Mouse (Mus musculus) embryonic facial prominence, embryonic 13.5 days (tissue): ENCODE results near the gene Rsl1d1. TPM values are rescaled to one million over a fixed set of nuclear protein-coding genes. Genes with fewer than 3 reads are reported as not detected.
A peak's percentile ranks its signal among the peaks of the same experiment; 100 is the strongest.

Experiments used
- ATAC-seq: fragments of 200-750 bp; cut with Nextera tagmentation; 2 replicates; pipeline ENCODE4 v1.8.0; 2017; ENCODE audit warnings: low read depth; ENCODE audit not compliant: insufficient number of reproducible peaks, insufficient read depth, low FRiP score, low TSS enrichment
- H3K27ac ChIP-seq: fragments of 300-500 bp; sonication (generic); 2 replicates; pipeline ENCODE4 v1.5.1; 2015; ENCODE audit warnings: moderate library complexity, mild to moderate bottlenecking, inconsistent platforms
- H3K27me3 ChIP-seq: fragments of 300-500 bp; sonication (generic); 2 replicates; pipeline ENCODE4 v1.6.1; 2015; ENCODE audit warnings: mild to moderate bottlenecking, inconsistent platforms
- H3K36me3 ChIP-seq: fragments of 300-500 bp; sonication (generic); 2 replicates; pipeline ENCODE4 v1.6.1; 2015; ENCODE audit warnings: mild to moderate bottlenecking, inconsistent platforms
- H3K4me1 ChIP-seq: fragments of 300-500 bp; sonication (generic); 2 replicates; pipeline ENCODE4 v1.6.1; 2015; ENCODE audit warnings: inconsistent platforms
- H3K4me2 ChIP-seq: fragments of 300-500 bp; sonication (generic); 2 replicates; pipeline ENCODE4 v1.6.1; 2015; ENCODE audit warnings: moderate library complexity, mild to moderate bottlenecking, inconsistent platforms
- H3K4me3 ChIP-seq: fragments of 300-500 bp; sonication (generic); 2 replicates; pipeline ENCODE4 v1.5.1; 2015; ENCODE audit warnings: mild to moderate bottlenecking, inconsistent platforms
- H3K9ac ChIP-seq: fragments of 300-500 bp; sonication (generic); 2 replicates; pipeline ENCODE4 v1.6.1; 2015; ENCODE audit warnings: mild to moderate bottlenecking, inconsistent platforms
- H3K9me3 ChIP-seq: fragments of 300-500 bp; sonication (generic); 2 replicates; pipeline ENCODE4 v1.6.1; 2016; ENCODE audit warnings: inconsistent platforms
- WGBS: fragments of 180-500 bp; shearing (Covaris S2); methylation state at CpG from one replicate; pipeline ENCODE4 v1.1.7; 2015; ENCODE audit warnings: mixed read lengths; 5-methylcytosine and 5-hydroxymethylcytosine counted together
- polyA plus RNA-seq: library from polyadenylated mRNA; unstranded; fragments of >200 nt; fragmentation: Nextera tagmentation; extraction: Ambion mirVana; gene quantifications from 2 replicates; pipeline ENCODE4 v1.2.1, GENCODE M21; 2015

The Rsl1d1 gene
- 199 and 218 TPM in 2 replicates for polyA plus RNA-seq

DNA sequence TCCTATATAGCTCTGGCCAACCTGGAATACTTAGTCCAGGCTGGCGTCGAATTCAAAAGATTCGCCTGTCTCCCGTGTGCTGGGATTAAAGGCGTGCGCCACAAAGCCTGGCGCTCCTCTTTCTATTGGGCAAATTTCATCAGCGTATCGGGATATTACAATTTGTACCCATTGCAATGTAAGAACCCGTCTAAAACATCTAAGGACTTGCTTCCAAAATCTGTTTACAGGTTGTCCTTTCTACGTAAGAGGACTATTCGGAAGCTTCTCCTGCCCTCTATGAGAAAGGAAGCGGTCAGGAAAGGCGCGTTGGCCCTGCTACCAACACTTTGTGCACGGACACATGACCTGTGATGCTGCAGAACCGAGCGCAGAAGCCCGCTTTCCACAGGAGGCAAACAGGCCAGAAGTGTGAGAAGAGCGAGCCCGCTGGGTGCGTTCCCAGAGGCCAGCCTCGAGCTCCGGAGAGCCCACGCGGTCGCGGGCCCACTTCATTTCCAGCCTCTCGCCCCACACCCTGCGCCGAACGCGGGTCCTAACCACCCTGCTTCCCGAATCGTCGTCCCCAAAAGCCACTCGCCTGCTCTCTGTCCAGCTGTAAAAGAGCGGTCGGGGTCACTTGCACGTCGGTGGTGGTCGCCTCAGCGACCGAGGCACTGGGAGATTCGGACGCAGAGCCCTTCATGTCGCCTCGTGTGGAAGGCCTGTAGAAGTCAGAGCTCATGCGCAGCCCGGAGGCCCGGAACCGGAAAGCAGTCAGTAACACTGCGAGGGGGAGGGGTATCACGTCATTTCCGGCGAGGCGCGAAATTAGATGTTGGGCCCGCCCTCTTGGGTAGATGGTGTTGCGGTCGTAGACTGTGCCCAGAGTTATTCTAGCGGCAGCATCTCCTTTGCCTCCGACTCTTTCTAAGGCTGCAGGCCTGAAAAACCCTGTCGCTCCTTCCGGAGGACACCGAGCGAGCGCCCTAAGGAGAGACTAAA is at the start of gene Rsl1d1:
TSS of gene Rsl1d1 (minus strand) at position 761 of the 984 bp plus-strand sequence.
- no peaks in the 10 kb centered on the region for H3K9me3 ChIP-seq
- peaks cover 53% of the 10 kb centered on the region for H3K36me3 ChIP-seq
- H3K9ac ChIP-seq: peak within 1 kb of the TSS; percentile 94
- H3K27ac ChIP-seq: peak within 1 kb of the TSS; percentile 83
- WGBS: under 1% methylated on average over 68 of the region's 68 CpGs
- H3K27me3 ChIP-seq: no peaks in the 10 kb centered on the region
- peak within 1 kb of the TSS; percentile 90 for H3K4me2 ChIP-seq
- ATAC-seq: peak; percentile 96
- peak within 1 kb of the TSS; percentile 94 for H3K4me3 ChIP-seq
- H3K4me1 ChIP-seq: peaks cover 26% of the 10 kb centered on the region

GRCm38 (mm10) chr16:11247791-11248190 is 44.7 kb upstream of the Rsl1d1 start:
- 82% methylated on average over 2 of the region's 2 CpGs for WGBS
- Histone ChIP-seq H3K4me3 (no peak overlapping the region), H3K27ac (no peak overlapping the region), H3K9me3 (no peaks in the 10 kb centered on the region), H3K4me1 (peaks cover 21% of the 10 kb centered on the region), H3K36me3 (no peaks in the 10 kb centered on the region), H3K4me2 (no peak overlapping the region), H3K27me3 (no peaks in the 10 kb centered on the region), H3K9ac (no peak overlapping the region)
- ATAC-seq: no peak

GRCm38 (mm10) chr16:11245767-11246166 is 42.6 kb upstream of the Rsl1d1 start:
- 0 out of 2 replicates have a peak, but pooled peaks cover 5% of the 10 kb centered on the region for H3K4me1 ChIP-seq
- no peak overlapping the region for H3K9ac ChIP-seq
- H3K4me2 ChIP-seq: no peak overlapping the region
- H3K36me3 ChIP-seq: no peaks in the 10 kb centered on the region
- H3K27me3 ChIP-seq: no peaks in the 10 kb centered on the region
- no peak overlapping the region for H3K27ac ChIP-seq
- H3K4me3 ChIP-seq: no peak overlapping the region
- H3K9me3 ChIP-seq: no peaks in the 10 kb centered on the region
- 80% methylated on average over 9 of the region's 9 CpGs for WGBS
- no peak for ATAC-seq

DNA sequence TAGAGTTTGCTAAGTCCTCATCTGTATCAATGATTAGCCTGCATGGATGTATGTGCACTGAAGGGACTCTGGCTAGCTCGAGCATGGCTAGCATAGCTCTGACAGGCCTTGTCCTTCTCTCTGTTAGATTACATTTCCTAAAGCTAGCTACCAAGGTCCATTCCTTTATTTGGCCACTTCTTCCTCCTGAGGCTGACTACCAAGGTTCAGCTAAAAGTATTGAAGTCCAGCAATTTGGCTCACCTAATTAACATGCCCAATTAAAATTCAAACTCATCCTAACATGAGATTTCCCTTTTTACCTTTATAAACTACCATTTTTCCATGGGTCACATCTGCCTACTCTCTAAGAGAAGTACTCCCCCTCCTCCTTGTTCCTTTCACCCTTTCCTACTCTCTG is 39.3 kb upstream of the Rsl1d1 start:
- Histone ChIP-seq H3K4me1 (no peaks in the 10 kb centered on the region), H3K9ac (no peak overlapping the region), H3K4me3 (no peak overlapping the region), H3K4me2 (no peak overlapping the region), H3K27ac (no peak overlapping the region), H3K27me3 (no peaks in the 10 kb centered on the region), H3K36me3 (peaks cover 13% of the 10 kb centered on the region), H3K9me3 (no peaks in the 10 kb centered on the region)
- no peak for ATAC-seq
- 86% methylated on average over 1 of the region's 1 CpGs for WGBS

DNA sequence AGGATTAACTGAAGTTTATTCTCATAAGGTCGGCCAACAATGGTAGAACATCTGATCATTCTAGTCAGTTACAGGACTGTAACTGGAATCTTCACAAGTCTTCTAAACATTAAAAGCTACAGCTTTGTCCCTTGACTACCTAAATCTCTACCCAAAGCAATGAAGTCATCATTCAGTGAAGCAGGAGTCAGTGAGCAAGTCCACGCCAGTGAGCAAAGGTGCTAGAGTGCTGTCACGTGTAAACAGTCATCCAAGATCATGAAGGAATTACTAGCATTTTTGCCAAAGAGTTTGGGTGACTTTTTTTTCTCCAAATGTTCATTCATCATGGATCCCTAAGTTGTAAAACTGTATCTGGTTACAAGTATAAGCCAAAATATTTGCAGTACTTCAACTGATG is 14.7 kb upstream of the Rsl1d1 start:
- peaks cover 80% of the 10 kb centered on the region for H3K36me3 ChIP-seq
- H3K4me1 ChIP-seq: no peaks in the 10 kb centered on the region
- H3K27ac ChIP-seq: no peak overlapping the region
- H3K4me3 ChIP-seq: no peak overlapping the region
- H3K9me3 ChIP-seq: no peaks in the 10 kb centered on the region
- H3K9ac ChIP-seq: no peak overlapping the region
- WGBS: 79% methylated on average over 3 of the region's 3 CpGs
- no peaks in the 10 kb centered on the region for H3K27me3 ChIP-seq
- no peak for ATAC-seq
- no peak overlapping the region for H3K4me2 ChIP-seq

DNA sequence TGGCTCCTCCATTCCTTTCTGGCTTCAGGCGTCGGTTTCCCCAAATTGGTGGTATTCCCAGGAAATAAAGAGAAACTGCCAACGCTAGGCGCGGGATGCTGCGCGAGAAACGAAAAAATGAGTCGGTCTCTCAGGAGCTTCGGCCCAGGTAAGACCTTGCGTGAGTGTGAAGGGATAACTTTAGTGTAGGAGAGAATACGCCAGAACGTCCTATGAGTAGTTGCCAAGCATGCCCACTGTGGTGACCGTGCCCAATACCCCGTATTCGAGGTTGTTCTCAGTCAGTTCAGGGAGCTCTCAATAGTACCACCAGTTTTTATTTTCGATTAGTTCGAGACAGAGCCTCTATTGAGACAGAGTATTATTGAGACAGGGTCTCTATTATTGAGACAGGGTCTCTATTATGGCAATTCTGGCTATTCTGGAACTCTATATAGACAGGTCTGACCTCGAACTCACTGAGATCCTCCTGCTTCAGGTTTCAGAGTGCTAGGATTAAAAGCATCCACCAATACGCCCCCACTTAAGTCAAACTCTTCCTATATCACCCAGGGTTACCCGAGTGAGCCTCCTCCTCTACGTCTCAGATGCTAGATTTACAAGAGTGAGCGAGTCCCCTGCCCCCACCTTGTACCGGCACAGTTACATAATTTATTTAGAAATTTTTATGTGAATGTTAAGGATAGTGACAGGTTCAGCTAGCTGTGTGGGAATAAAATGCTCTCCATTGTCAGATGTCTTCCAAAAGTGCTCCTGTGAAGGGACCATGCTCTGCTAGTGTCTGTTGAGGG is 664 bp upstream of the Rsl1d1 start:
- ATAC-seq: no peak
- H3K9me3 ChIP-seq: no peaks in the 10 kb centered on the region
- 6% methylated on average over 24 of the region's 24 CpGs for WGBS
- peak overlapping the region; percentile 94 for H3K9ac ChIP-seq
- peaks cover 22% of the 10 kb centered on the region for H3K4me1 ChIP-seq
- H3K36me3 ChIP-seq: peaks cover 51% of the 10 kb centered on the region
- peak overlapping the region; percentile 90 for H3K4me2 ChIP-seq
- peak overlapping the region; percentile 83 for H3K27ac ChIP-seq
- peak overlapping the region; percentile 94 for H3K4me3 ChIP-seq
- H3K27me3 ChIP-seq: no peaks in the 10 kb centered on the region

- H3K9ac ChIP-seq: peak overlapping the region; percentile 94; the same call in 1 of the 2 replicates
- peak overlapping the region; percentile 94 for H3K4me3 ChIP-seq
- H3K9me3 ChIP-seq: no peaks in the 10 kb centered on the region
- WGBS: 64% methylated on average over 6 of the region's 6 CpGs
- no peak for ATAC-seq
- H3K27ac ChIP-seq: no peak overlapping the region
- H3K4me2 ChIP-seq: peak overlapping the region; percentile 90
- peaks cover 26% of the 10 kb centered on the region for H3K4me1 ChIP-seq
- H3K27me3 ChIP-seq: no peaks in the 10 kb centered on the region
- peaks cover 54% of the 10 kb centered on the region for H3K36me3 ChIP-seq
Measured at GRCm38 (mm10) chr16:11201740-11202394, 1.3 kb downstream of the Rsl1d1 start.

DNA sequence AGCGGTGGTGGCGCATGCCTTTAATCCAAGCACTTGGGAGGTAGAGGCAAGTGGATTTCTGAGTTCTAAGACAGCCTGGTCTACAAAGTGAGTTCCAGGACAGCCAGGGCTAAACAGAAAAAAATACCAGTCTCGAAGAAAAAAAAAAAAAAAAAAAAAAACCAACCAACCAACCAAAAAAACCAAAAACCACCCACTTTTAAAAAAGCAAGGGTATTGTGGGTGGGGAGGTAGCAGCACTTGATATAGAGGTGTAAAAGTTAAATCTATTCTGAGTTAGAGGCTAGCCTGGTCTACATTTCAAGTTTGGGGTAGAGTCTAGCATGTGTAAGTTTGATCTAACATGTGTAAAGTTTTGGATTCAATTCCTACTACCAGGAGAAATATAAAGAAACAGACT is 2.9 kb downstream of the Rsl1d1 start:
- Histone ChIP-seq H3K27ac (no peak overlapping the region), H3K4me2 (no peak overlapping the region), H3K27me3 (no peaks in the 10 kb centered on the region), H3K4me1 (peaks cover 26% of the 10 kb centered on the region), H3K36me3 (peaks cover 64% of the 10 kb centered on the region), H3K4me3 (no peak overlapping the region), H3K9ac (no peak overlapping the region), H3K9me3 (no peaks in the 10 kb centered on the region)
- ATAC-seq: no peak
- 92% methylated on average over 3 of the region's 3 CpGs for WGBS

GRCm38 (mm10) chr16:11198467-11198866 is 4.7 kb downstream of the Rsl1d1 start:
- Histone ChIP-seq H3K27me3 (no peaks in the 10 kb centered on the region), H3K9ac (peak overlapping the region; percentile 28; the same call in 1 of the 2 replicates), H3K4me1 (peaks cover 12% of the 10 kb centered on the region), H3K4me3 (no peak overlapping the region), H3K4me2 (no peak overlapping the region), H3K27ac (no peak overlapping the region), H3K36me3 (peaks cover 82% of the 10 kb centered on the region), H3K9me3 (no peaks in the 10 kb centered on the region)
- ATAC-seq: 0 out of 2 replicates have a peak, but pooled peaks have one; percentile 56
- 28% methylated on average over 2 of the region's 2 CpGs for WGBS

- no peak overlapping the region for H3K9ac ChIP-seq
- H3K4me2 ChIP-seq: no peak overlapping the region
- H3K27ac ChIP-seq: no peak overlapping the region
- H3K4me1 ChIP-seq: peaks cover 12% of the 10 kb centered on the region
- peaks cover 95% of the 10 kb centered on the region for H3K36me3 ChIP-seq
- H3K27me3 ChIP-seq: no peaks in the 10 kb centered on the region
- WGBS: 90% methylated on average over 4 of the region's 4 CpGs
- ATAC-seq: no peak
- H3K4me3 ChIP-seq: no peak overlapping the region
- no peaks in the 10 kb centered on the region for H3K9me3 ChIP-seq
Measured at GRCm38 (mm10) chr16:11197052-11197451, 6.1 kb downstream of the Rsl1d1 start.

DNA sequence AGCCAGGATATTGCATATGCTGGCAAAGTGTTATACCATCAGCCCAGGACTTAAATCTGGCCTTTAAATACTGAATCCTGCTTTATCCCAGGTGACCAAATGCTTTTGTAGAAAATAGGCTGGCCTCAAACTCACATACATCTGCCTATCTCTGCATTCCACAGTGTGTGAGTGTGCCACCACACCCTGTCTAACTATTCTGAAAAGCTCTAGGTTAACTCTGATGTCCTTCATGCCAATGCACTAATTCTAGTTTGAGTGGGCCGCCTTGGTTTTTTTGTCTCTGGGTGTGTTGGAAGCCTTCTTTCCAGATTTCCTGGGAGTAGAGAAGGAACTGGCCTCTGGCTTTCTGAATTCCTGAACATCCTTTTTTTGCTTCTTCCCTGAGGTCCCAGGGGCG is 9.9 kb downstream of the Rsl1d1 start:
- Histone ChIP-seq H3K27ac (no peak overlapping the region), H3K9me3 (no peaks in the 10 kb centered on the region), H3K27me3 (no peaks in the 10 kb centered on the region), H3K4me2 (no peak overlapping the region), H3K4me3 (no peak overlapping the region), H3K9ac (no peak overlapping the region), H3K36me3 (peaks cover 75% of the 10 kb centered on the region), H3K4me1 (no peaks in the 10 kb centered on the region)
- WGBS: 96% methylated on average over 2 of the region's 2 CpGs
- no peak for ATAC-seq
